Mouse (Mus musculus): Measurements from ENCODE around the gene Smtnl2. TPM values are rescaled to one million over a fixed set of nuclear protein-coding genes. Genes with fewer than 3 reads are reported as not detected.

Gene Smtnl2
- polyA plus RNA-seq, 1 experiment from 2014 or later, result 45.0 TPM

- Histone ChIP-seq H3K4me3 (replicated peaks) (no peak overlapping the region), H3K9ac (no peak overlapping the region), H3K9me3 (no peaks in the 10 kb centered on the region), H3K36me3 (0 out of 2 replicates have a peak, but pooled peaks cover 1% of the 10 kb centered on the region), H3K4me1 (replicated peaks) (peaks cover 29% of the 10 kb centered on the region), H3K4me2 (replicated peaks) (no peak overlapping the region), H3K27me3 (replicated peaks) (no peaks in the 10 kb centered on the region), H3K27ac (no peak overlapping the region)
- no peak for ATAC-seq
- WGBS, result 95% methylated on average over 2 of the region's 2 CpGs
Observed at GRCm38 (mm10) chr11:72394694-72395093, 16.8 kb downstream of the Smtnl2 start.

DNA sequence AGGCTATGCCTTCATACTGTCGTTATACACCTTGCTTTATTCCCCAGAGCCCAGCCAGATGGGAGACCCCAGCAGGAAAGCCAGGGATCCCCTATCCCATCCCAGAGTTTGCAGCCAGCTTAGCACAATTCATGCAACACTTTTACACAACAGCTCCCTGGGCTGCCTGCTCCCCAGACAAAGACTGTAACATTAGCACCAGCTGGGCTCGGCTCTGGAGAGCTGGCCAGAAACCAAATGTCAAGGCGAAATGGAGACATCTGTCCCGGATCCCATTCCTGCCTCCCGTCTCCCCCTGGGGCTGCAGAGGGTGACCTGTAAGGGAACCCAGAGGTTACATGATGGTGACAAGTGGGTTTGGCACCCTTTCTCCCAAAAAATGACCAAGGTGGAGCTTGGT lies 17.8 kb downstream of the Smtnl2 start:
- no peak overlapping the region for H3K27ac ChIP-seq
- H3K9me3 ChIP-seq, result no peaks in the 10 kb centered on the region
- H3K4me2 ChIP-seq (replicated peaks), result no peak overlapping the region
- H3K9ac ChIP-seq, result no peak overlapping the region
- no peaks in the 10 kb centered on the region for H3K36me3 ChIP-seq
- no peak for ATAC-seq
- no peak overlapping the region for H3K4me3 ChIP-seq (replicated peaks)
- 57% methylated on average over 5 of the region's 5 CpGs for WGBS
- H3K4me1 ChIP-seq (replicated peaks), result peaks cover 29% of the 10 kb centered on the region
- H3K27me3 ChIP-seq (replicated peaks), result no peaks in the 10 kb centered on the region

DNA sequence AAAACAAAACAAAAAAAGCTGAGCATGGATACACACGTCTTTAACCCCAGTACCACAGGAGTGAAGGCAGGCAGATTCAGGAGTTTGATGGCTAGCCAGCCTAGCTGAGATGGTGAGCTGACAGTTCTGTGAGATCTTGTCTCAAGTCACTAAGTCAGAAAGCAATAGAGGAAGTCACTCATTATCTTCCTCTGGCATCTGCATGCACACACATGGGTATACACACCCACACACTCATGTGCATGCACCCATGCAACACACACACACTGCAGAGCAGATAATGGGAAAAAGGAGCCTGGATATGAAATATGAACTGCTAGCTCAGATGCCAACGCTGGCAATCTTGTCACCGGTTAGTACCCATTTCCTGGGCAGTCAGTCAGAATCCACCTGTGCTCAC lies 18.3 kb downstream of the Smtnl2 start:
- H3K27ac ChIP-seq, result no peak overlapping the region
- ATAC-seq, result no peak
- H3K9me3 ChIP-seq, result no peaks in the 10 kb centered on the region
- H3K36me3 ChIP-seq, result no peaks in the 10 kb centered on the region
- H3K4me2 ChIP-seq (replicated peaks), result no peak overlapping the region
- no peaks in the 10 kb centered on the region for H3K27me3 ChIP-seq (replicated peaks)
- no peak overlapping the region for H3K4me3 ChIP-seq (replicated peaks)
- peaks cover 29% of the 10 kb centered on the region for H3K4me1 ChIP-seq (replicated peaks)
- WGBS, result 92% methylated on average over 3 of the region's 3 CpGs
- no peak overlapping the region for H3K9ac ChIP-seq

DNA sequence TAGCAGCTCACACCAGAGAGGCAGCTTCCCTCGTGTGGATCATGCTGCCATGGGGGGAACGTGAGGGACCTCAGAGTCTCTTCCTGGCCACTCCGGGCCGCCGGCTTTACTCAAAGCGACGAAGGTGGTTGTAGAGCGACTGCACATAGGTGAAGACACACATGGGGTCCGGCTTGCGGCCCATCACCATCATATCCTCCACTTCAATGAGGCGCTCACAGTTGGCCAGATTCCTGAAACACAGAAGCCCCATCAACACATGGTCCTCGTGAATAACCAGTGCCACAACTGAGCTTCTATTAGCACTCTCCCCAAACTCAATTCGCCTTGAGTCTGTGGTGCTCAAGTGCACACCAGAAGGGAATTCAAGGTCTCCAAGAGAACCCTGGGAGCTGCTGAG lies 20.3 kb downstream of the Smtnl2 start:
- H3K27ac ChIP-seq, result no peak overlapping the region

DNA sequence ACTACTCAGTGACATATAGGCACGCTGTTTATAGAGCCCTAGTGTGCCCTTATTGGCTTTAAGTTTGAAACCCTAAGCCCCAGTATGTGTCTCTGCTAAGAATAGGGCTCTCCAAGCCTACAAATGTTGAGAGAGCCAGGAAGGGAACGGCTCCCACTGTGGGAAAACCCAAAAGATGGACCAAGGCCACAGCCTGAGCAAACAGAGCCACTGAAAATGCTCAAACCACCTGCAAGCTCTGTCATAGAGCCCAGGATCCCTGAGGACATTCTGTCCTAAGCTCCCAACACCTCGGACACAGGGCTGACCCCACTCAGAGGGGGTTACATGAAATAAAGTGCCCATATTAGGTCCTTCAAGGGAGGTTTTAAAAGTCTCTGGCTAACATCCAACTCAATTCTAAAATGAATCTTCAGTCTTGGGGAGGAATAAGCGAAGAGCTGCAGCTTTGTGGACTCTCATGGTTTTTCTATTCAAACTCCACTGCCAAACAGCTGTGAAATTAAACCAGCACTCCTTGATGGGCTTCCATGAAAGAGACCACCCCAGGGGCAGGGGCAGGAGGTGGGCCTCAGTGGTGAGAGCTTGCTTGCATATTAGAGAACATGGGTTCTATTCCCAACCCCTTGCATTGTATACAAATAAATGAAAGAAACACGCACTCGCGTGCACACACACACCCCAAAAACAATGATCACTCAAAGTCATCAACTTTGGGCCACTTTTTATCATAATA lies 21.9 kb downstream of the Smtnl2 start:
- Histone ChIP-seq H3K9ac (no peak overlapping the region), H3K9me3 (no peaks in the 10 kb centered on the region), H3K4me2 (replicated peaks) (no peak overlapping the region), H3K36me3 (no peaks in the 10 kb centered on the region), H3K4me3 (replicated peaks) (no peak overlapping the region), H3K4me1 (replicated peaks) (peaks cover 4% of the 10 kb centered on the region; the same call in 1 of the 2 replicates), H3K27ac (no peak overlapping the region), H3K27me3 (replicated peaks) (no peaks in the 10 kb centered on the region)
- 79% methylated on average over 7 of the region's 7 CpGs for WGBS
- no peak for ATAC-seq

More for the DNA sequence above, 20.3 kb downstream of the Smtnl2 start:
- Histone ChIP-seq H3K4me1 (replicated peaks) (peaks cover 9% of the 10 kb centered on the region; the same call in 1 of the 2 replicates), H3K9me3 (no peaks in the 10 kb centered on the region), H3K4me3 (replicated peaks) (no peak overlapping the region), H3K36me3 (no peaks in the 10 kb centered on the region), H3K27me3 (replicated peaks) (no peaks in the 10 kb centered on the region), H3K9ac (no peak overlapping the region), H3K4me2 (replicated peaks) (no peak overlapping the region)
- no peak for ATAC-seq
- 91% methylated on average over 13 of the region's 13 CpGs for WGBS

GRCm38 (mm10) chr11:72388113-72388529 lies 23.4 kb downstream of the Smtnl2 start:
- Histone ChIP-seq H3K4me1 (replicated peaks) (no peaks in the 10 kb centered on the region), H3K4me3 (replicated peaks) (no peak overlapping the region)
- 98% methylated on average over 6 of the region's 6 CpGs for WGBS

DNA sequence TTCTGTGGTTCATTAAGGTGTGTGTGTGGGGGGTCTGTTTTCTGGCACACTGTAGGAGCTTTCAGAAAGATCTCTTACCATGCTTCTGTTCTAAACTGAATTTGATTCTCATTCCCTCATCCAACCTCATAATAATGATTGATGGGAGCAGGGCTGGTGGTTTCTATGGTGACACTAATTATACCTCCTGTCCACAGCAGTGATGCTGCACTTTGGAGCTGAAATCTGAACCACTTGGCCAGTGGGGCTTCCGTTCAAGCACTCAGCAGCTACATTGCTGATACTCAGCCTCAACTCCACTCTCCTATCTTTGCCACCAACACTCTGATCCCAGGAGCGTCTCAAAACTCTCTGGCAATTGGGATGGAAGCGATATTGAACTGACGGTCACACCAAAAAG lies 32.2 kb downstream of the Smtnl2 start:
- Histone ChIP-seq H3K9me3 (no peaks in the 10 kb centered on the region), H3K4me2 (replicated peaks) (no peak overlapping the region), H3K9ac (no peak overlapping the region), H3K36me3 (no peaks in the 10 kb centered on the region), H3K4me3 (replicated peaks) (no peak overlapping the region), H3K27me3 (replicated peaks) (no peaks in the 10 kb centered on the region), H3K4me1 (replicated peaks) (no peaks in the 10 kb centered on the region), H3K27ac (no peak overlapping the region)
- no peak for ATAC-seq
- WGBS, result 80% methylated on average over 4 of the region's 4 CpGs

More at GRCm38 (mm10) chr11:72388113-72388529, 23.4 kb downstream of the Smtnl2 start:
- no peak overlapping the region for H3K9ac ChIP-seq
- H3K9me3 ChIP-seq, result no peaks in the 10 kb centered on the region
- ATAC-seq, result no peak
- no peak overlapping the region for H3K27ac ChIP-seq
- H3K4me2 ChIP-seq (replicated peaks), result no peak overlapping the region
- no peaks in the 10 kb centered on the region for H3K36me3 ChIP-seq
- H3K27me3 ChIP-seq (replicated peaks), result no peaks in the 10 kb centered on the region

- 61% methylated on average over 7 of the region's 7 CpGs for WGBS
- Histone ChIP-seq H3K9ac (no peak overlapping the region), H3K36me3 (no peaks in the 10 kb centered on the region), H3K27me3 (replicated peaks) (no peaks in the 10 kb centered on the region), H3K27ac (no peak overlapping the region), H3K4me2 (replicated peaks) (no peak overlapping the region), H3K4me3 (replicated peaks) (no peak overlapping the region), H3K9me3 (no peaks in the 10 kb centered on the region), H3K4me1 (replicated peaks) (no peaks in the 10 kb centered on the region)
- no peak for ATAC-seq
Observed at GRCm38 (mm10) chr11:72378222-72378621, 33.3 kb downstream of the Smtnl2 start.

- Histone ChIP-seq H3K9me3 (no peaks in the 10 kb centered on the region), H3K36me3 (no peaks in the 10 kb centered on the region), H3K4me2 (replicated peaks) (no peak overlapping the region), H3K27me3 (replicated peaks) (no peaks in the 10 kb centered on the region), H3K27ac (no peak overlapping the region), H3K4me3 (replicated peaks) (no peak overlapping the region), H3K4me1 (replicated peaks) (no peaks in the 10 kb centered on the region), H3K9ac (no peak overlapping the region)
- 73% methylated on average over 2 of the region's 2 CpGs for WGBS
- no peak for ATAC-seq
Observed at GRCm38 (mm10) chr11:72376562-72376961, 35.0 kb downstream of the Smtnl2 start.

DNA sequence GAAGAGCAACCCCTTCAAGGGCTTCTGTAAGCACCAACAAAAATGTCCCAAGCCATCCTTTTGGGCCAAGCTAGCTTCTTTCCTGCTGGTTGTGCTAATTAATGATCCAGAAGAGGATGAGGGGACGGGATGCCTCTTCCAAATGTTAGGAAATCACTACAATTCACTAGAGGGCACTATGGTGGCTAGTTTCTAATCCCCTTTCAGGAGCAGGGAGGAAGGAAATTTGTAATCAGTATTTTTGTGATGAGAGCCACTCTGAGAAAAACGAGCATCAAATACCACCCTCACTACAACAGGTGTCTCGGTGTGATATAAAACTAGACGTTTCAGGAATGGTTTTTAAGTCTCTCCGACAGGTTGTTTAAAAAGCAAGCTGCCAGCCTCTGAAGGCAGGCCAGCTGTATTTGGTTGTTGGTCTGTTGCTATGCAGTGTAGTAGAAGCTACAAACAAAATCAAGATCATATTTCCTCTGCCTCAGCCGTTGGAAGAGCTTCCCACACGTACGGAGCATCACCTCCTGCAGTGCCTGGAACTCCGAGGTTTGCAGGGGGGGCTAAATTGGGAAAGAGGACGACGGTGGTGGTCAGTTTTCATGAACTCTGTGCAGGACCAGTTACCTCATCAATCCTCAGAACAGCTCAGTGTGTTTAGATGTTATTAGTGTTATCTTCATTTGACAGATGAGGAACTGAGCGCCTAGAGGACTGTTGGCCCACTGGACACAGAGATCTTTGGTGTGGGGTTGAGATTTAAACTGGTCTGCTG lies 41.4 kb downstream of the Smtnl2 start:
- Histone ChIP-seq H3K4me1 (replicated peaks) (no peaks in the 10 kb centered on the region), H3K9me3 (no peaks in the 10 kb centered on the region), H3K4me3 (replicated peaks) (no peak overlapping the region), H3K9ac (no peak overlapping the region), H3K27me3 (replicated peaks) (no peaks in the 10 kb centered on the region), H3K36me3 (no peaks in the 10 kb centered on the region), H3K4me2 (replicated peaks) (no peak overlapping the region), H3K27ac (no peak overlapping the region)
- no peak for ATAC-seq
- WGBS, result 20% methylated on average over 12 of the region's 12 CpGs

DNA sequence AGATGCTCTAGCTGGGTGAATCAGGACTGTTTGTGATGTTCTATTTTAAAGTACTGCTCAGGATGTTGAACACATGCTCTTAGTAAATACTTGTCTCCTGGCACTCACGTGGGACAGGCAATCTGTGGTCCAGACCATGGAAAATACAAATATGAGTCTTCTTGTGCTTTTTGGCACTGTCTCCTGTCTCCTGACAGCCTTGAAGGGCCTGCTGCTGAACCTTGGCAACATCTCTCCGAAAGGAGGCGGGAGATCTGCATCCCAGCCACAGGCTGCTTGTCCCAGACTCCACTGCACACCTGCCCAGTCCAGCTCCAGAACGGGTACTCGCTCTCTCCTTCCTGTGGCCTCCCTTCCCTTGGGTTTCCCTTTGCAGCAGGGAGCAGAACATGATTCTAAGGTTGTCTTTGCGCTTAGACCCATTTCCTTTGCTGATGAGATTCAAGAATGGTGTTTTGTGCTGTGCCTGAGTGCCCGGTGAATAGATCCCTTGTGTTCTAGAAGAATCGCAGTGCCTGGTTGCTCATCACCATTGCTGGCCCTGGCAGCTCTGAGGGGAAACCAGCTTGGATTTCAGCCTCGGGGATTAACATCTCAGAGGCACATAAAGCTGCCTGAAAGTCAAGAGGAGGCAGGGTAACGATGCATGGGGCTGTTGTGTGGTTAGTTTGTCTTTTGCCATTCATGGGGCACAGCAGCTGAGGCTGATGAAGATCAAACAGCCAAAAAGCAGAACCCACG lies 43.4 kb downstream of the Smtnl2 start:
- WGBS, result 68% methylated on average over 11 of the region's 11 CpGs
- H3K4me2 ChIP-seq (replicated peaks), result no peak overlapping the region
- H3K9ac ChIP-seq, result no peak overlapping the region
- H3K4me1 ChIP-seq (replicated peaks), result no peaks in the 10 kb centered on the region
- H3K27ac ChIP-seq, result no peak overlapping the region
- no peaks in the 10 kb centered on the region for H3K36me3 ChIP-seq
- H3K27me3 ChIP-seq (replicated peaks), result no peaks in the 10 kb centered on the region
- ATAC-seq, result no peak
- H3K4me3 ChIP-seq (replicated peaks), result no peak overlapping the region
- no peaks in the 10 kb centered on the region for H3K9me3 ChIP-seq

DNA sequence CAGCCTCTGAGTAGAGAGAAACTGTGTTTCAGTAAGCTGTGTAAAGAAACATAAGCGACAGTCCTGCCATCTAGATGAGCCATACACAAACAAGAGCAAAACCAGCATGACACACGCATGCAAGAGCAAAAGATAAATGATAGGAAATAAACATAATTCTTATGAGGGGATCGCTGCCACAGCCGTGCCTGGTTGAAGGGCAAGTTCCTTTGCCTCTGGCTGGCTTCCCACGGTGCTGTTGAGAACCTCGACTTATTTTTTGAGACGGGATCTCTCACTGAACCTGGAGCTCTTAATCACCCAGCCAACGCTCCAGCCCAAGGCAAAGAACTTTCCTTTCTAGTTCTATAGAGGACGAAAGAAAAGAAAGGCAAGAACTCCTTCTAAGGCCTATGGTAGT lies 45.4 kb downstream of the Smtnl2 start:
- no peak for ATAC-seq
- peaks cover 7% of the 10 kb centered on the region for H3K4me1 ChIP-seq (replicated peaks)
- no peaks in the 10 kb centered on the region for H3K9me3 ChIP-seq
- no peak overlapping the region for H3K4me3 ChIP-seq (replicated peaks)
- H3K27me3 ChIP-seq (replicated peaks), result no peaks in the 10 kb centered on the region
- no peak overlapping the region for H3K9ac ChIP-seq
- 69% methylated on average over 9 of the region's 9 CpGs for WGBS
- no peak overlapping the region for H3K27ac ChIP-seq
- H3K4me2 ChIP-seq (replicated peaks), result no peak overlapping the region
- H3K36me3 ChIP-seq, result no peaks in the 10 kb centered on the region
